Mouse (Mus musculus): ENCODE measurements at regions not wholly inside any gene's neighbourhood (a gene's known extent, or its start where the extent isn't known, plus 50 kb on each side); places are given as distances from the start of the nearest gene placed in this dataset.

GRCm38 (mm10) chr3:149216759-149217400 is 226.5 kb upstream of the Adgrl2 start:
- no peak for DNase-seq

GRCm38 (mm10) chr3:149215691-149216090 is 225.3 kb upstream of the Adgrl2 start:
- DNase-seq = no peak

- no peak for DNase-seq
These were observed 221.6 kb upstream of the Adgrl2 start for GRCm38 (mm10) chr3:149211909-149212308.

- no peak for DNase-seq
These were observed 218.9 kb upstream of the Adgrl2 start for GRCm38 (mm10) chr3:149209260-149209659.

GRCm38 (mm10) chr3:149203451-149203850 is 213.1 kb upstream of the Adgrl2 start:
- peak; percentile 60 for DNase-seq

- no peak for DNase-seq
These were observed 206.3 kb upstream of the Adgrl2 start for GRCm38 (mm10) chr3:149196477-149197185.

- DNase-seq = no peak
These were observed 200.7 kb upstream of the Adgrl2 start for GRCm38 (mm10) chr3:149190856-149191576.

GRCm38 (mm10) chr3:149184136-149184551 is 193.8 kb upstream of the Adgrl2 start:
- no peak for DNase-seq

GRCm38 (mm10) chr3:149182095-149182494 is 191.7 kb upstream of the Adgrl2 start:
- no peak for DNase-seq

- DNase-seq = no peak
These were observed 189.8 kb upstream of the Adgrl2 start for GRCm38 (mm10) chr3:149180129-149180528.

- DNase-seq = no peak
These were observed 189.2 kb upstream of the Adgrl2 start for GRCm38 (mm10) chr3:149179486-149180116.

- no peak for DNase-seq
These were observed 188.5 kb upstream of the Adgrl2 start for GRCm38 (mm10) chr3:149178891-149179290.

- DNase-seq = no peak
These were observed 184.5 kb upstream of the Adgrl2 start for GRCm38 (mm10) chr3:149174689-149175390.

- DNase-seq = peak; percentile 41
These were observed 183.2 kb upstream of the Adgrl2 start for GRCm38 (mm10) chr3:149173537-149173936.

- DNase-seq = no peak
These were observed 181.4 kb upstream of the Adgrl2 start for GRCm38 (mm10) chr3:149171766-149172165.

GRCm38 (mm10) chr3:149170191-149170590 is 179.8 kb upstream of the Adgrl2 start:
- peak; percentile 9 for DNase-seq

- DNase-seq = no peak
These were observed 179.1 kb upstream of the Adgrl2 start for GRCm38 (mm10) chr3:149169442-149169841.

GRCm38 (mm10) chr3:149167997-149168396 is 177.6 kb upstream of the Adgrl2 start:
- no peak for DNase-seq

- no peak for DNase-seq
These were observed 174.4 kb upstream of the Adgrl2 start for GRCm38 (mm10) chr3:149164804-149165203.

- DNase-seq = no peak
These were observed 173.2 kb upstream of the Adgrl2 start for GRCm38 (mm10) chr3:149163591-149163990.

- no peak for DNase-seq
These were observed 170.5 kb upstream of the Adgrl2 start for GRCm38 (mm10) chr3:149160833-149161232.

GRCm38 (mm10) chr3:149157381-149157780 is 167.0 kb upstream of the Adgrl2 start:
- DNase-seq = no peak

GRCm38 (mm10) chr3:149152312-149152711 is 162.0 kb upstream of the Adgrl2 start:
- no peak for DNase-seq

Measured in lung, postnatal 10 days (tissue).